Mouse (Mus musculus) E14TG2a.4 (cell line): ENCODE results near the gene Slc17a7.

Experiments used
- CTCF ChIP-seq: conservative IDR thresholded peaks from 2 replicates; pipeline ENCODE4 v1.5.1; 2014; ENCODE audit warnings: low read length
- NANOG ChIP-seq: IDR thresholded peaks from 2 replicates; pipeline ENCODE4 v1.6.1; 2014; ENCODE audit warnings: borderline replicate concordance, low read length, mixed read lengths
- POU5F1 ChIP-seq: IDR thresholded peaks from 2 replicates; pipeline ENCODE4 v1.6.1; 2014; ENCODE audit warnings: low read length, borderline replicate concordance

GRCm38 (mm10) chr7:45118336-45118735, 45.4 kb upstream of the Slc17a7 start:
- TF ChIP-seq CTCF (no peak), POU5F1 (no peak), NANOG (no peak)
